Comparison of ENCODE assay signal across 27 mouse cellular contexts in the genomic region with DNA sequence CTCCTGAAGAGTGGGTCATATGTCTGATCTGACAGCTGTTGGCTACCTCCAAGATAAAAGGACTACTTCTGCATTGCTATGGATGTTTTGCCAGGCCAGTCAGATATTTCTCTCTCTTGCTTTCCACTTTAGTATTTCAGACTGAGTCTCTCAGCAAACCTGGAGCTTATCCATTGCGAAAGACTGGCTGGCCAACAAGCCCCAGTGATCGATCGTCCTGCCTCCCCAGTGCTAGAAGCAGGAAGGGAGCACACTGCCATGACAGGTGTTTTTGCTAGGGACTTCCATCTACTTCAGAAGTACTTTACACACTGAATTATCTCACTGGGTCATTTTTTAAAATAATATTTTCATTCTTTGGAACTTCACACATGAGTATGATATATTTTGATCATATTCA. TPM values are rescaled to one million over a fixed set of nuclear protein-coding genes. Genes with fewer than 3 reads are reported as not detected.
A peak's percentile ranks its signal among the peaks of the same experiment; 100 is the strongest.
DNase-seq lines count a peak whose midpoint lies in the region; ATAC-seq and TF ChIP-seq lines count a peak whose summit lies in the region.
"Had no signal": no experiment of that assay in that cellular context is flagged by ENCODE, and none has a peak within 500 bp of the region (broad histone marks: within the 10 kb centered on the region; RNA-seq: fewer than 3 reads in every experiment).

No protein-coding gene starts in this region.

- peaks cover 16% of the 10 kb centered on the region for H3K27me3 ChIP-seq in liver, embryonic 12.5 days (replicated peaks)
- H3K27me3 ChIP-seq in liver, postnatal 0 days (ENCODE audit: insufficient read depth, low read length): no peaks in the 10 kb centered on the region; the same call in 1 of the 2 replicates
- H3K27me3 ChIP-seq: CH12.LX; embryonic facial prominence, embryonic 12.5 days; Patski had no signal

- TF ChIP-seq CTCF in gastrocnemius, adult 2 months (IDR thresholded peaks at IDR 0.05): no peak
- no peak for TF ChIP-seq CTCF in liver, postnatal 0 days (IDR thresholded peaks at IDR 0.05; ENCODE audit: low read depth)

- H3K9ac ChIP-seq in liver, embryonic 12.5 days: no peak overlapping the region
- H3K9ac ChIP-seq in liver, postnatal 0 days (replicated peaks): no peak overlapping the region
- H3K9ac ChIP-seq: embryonic facial prominence, embryonic 12.5 days; forebrain, embryonic 13.5 days; forebrain, embryonic 15.5 days had no signal

- intact Hi-C loops in gastrocnemius, adult 2 months (cut with DNase I): no loop called here

- TF ChIP-seq EP300 in liver, postnatal 0 days (IDR thresholded peaks at IDR 0.05; ENCODE audit: low read depth): no peak

- 67% methylated on average over 3 of the region's 3 CpGs for WGBS in liver, embryonic 12.5 days (ENCODE audit: insufficient replicate concordance)
- WGBS in liver, postnatal 0 days (ENCODE audit: insufficient replicate concordance): 41% methylated on average over 3 of the region's 3 CpGs

- H3K4me2 ChIP-seq in liver, embryonic 12.5 days: no peak overlapping the region
- no peak overlapping the region for H3K4me2 ChIP-seq in liver, postnatal 0 days (ENCODE audit: low read depth, low read length)
- H3K4me2 ChIP-seq: embryonic facial prominence, embryonic 12.5 days; forebrain, embryonic 13.5 days; forebrain, embryonic 15.5 days had no signal

- H3K36me3 ChIP-seq in liver, embryonic 12.5 days: no peaks in the 10 kb centered on the region
- no peaks in the 10 kb centered on the region for H3K36me3 ChIP-seq in liver, postnatal 0 days (replicated peaks; ENCODE audit: insufficient read depth, low read length)
- H3K36me3 ChIP-seq: embryonic facial prominence, embryonic 10.5 days; embryonic facial prominence, embryonic 12.5 days; forebrain, embryonic 15.5 days; G1E had no signal

- ATAC-seq in liver, embryonic 12.5 days: no peak
- 0 out of 2 replicates have a peak, but pooled peaks have one; percentile 37 for ATAC-seq in liver, postnatal 0 days
- ATAC-seq: activated CD4-positive, CD25-positive, alpha-beta regulatory T cell, adult 4 months; CD4-positive, CD25-positive, alpha-beta regulatory T cell, adult 4 months; forebrain, embryonic 13.5 days; forebrain, embryonic 15.5 days; Patski had no signal

- no peak overlapping the region for H3K27ac ChIP-seq in gastrocnemius, adult 2 months
- H3K27ac ChIP-seq in liver, embryonic 12.5 days: no peak overlapping the region
- no peak overlapping the region for H3K27ac ChIP-seq in liver, postnatal 0 days (ENCODE audit: low read depth)
- H3K27ac ChIP-seq: embryonic facial prominence, embryonic 10.5 days; embryonic facial prominence, embryonic 12.5 days; forebrain, embryonic 13.5 days; forebrain, embryonic 15.5 days had no signal

- peak; percentile 2 for DNase-seq in gastrocnemius, adult 2 months
- DNase-seq in gastrocnemius, adult 18-20 months (ENCODE audit: low spot score): no peak
- peak; percentile 24 for DNase-seq in liver
- peak; percentile 59 for DNase-seq in liver, postnatal 0 days
- DNase-seq: adrenal gland, adult 8-10 months; adrenal gland, postnatal 14 days; adrenal gland, postnatal 36 days; B cell, adult 2 months; cerebellum, adult 11-12 months; cerebellum, adult 2 months; cerebellum, adult 9-10 months; cerebellum, postnatal 10 days; cerebellum, postnatal 25 days had no signal

- peaks cover 19% of the 10 kb centered on the region for H3K4me1 ChIP-seq in liver, embryonic 12.5 days
- H3K4me1 ChIP-seq in liver, postnatal 0 days (ENCODE audit: insufficient read depth): peaks cover 14% of the 10 kb centered on the region

- no peak overlapping the region for H3K4me3 ChIP-seq in gastrocnemius, adult 2 months
- no peak overlapping the region for H3K4me3 ChIP-seq in liver, embryonic 12.5 days
- H3K4me3 ChIP-seq in liver, postnatal 0 days (ENCODE audit: low read depth, low read length): no peak overlapping the region
- H3K4me3 ChIP-seq: embryonic facial prominence, embryonic 10.5 days; embryonic facial prominence, embryonic 12.5 days; forebrain, embryonic 13.5 days; forebrain, embryonic 15.5 days had no signal

- H3K9me3 ChIP-seq in liver, embryonic 12.5 days (replicated peaks): no peaks in the 10 kb centered on the region
- H3K9me3 ChIP-seq in liver, postnatal 0 days (ENCODE audit: low read length): no peaks in the 10 kb centered on the region
- H3K9me3 ChIP-seq: embryonic facial prominence, embryonic 10.5 days; embryonic facial prominence, embryonic 12.5 days; forebrain, embryonic 13.5 days; forebrain, embryonic 15.5 days; G1E had no signal

RNA-seq across cellular contexts. Expression of a gene that starts 3.9 kb away (rescaled TPM):
- not detected for total RNA-seq in gastrocnemius, adult 2 months (2021)
- total RNA-seq in gastrocnemius, adult 18-20 months (2021): not detected
- not detected in 2 replicates for polyA plus RNA-seq in liver, embryonic 12.5 days (2016; fragmentation: Nextera tagmentation; extraction: Ambion mirVana)
- not detected in 2 replicates for polyA plus RNA-seq in liver, postnatal 0 days (2015; fragmentation: Nextera tagmentation; extraction: Ambion mirVana)
- total RNA-seq: adrenal gland, adult 18-20 months; adrenal gland, adult 8-10 months; adrenal gland, postnatal 14 days; adrenal gland, postnatal 36 days; CH12.LX; G1E had no signal
- polyA plus RNA-seq: activated CD4-positive, CD25-positive, alpha-beta regulatory T cell, adult 4 months; CD4-positive, CD25-positive, alpha-beta regulatory T cell, adult 4 months; cerebellum, adult 2 months; cortical plate, adult 2 months; embryonic facial prominence, embryonic 10.5 days; embryonic facial prominence, embryonic 12.5 days; embryonic facial prominence, embryonic 14.5 days; forebrain, embryonic 11.5 days; forebrain, embryonic 13.5 days; forebrain, embryonic 15.5 days; G1E; Patski had no signal

RNA-seq across cellular contexts. Expression of a gene that starts 20.4 kb away (rescaled TPM):
- total RNA-seq in gastrocnemius, adult 2 months (2021): 100 to 1,000 TPM; 137 to 243 TPM
- total RNA-seq in gastrocnemius, adult 18-20 months (2021): 100 to 1,000 TPM; 192 to 194 TPM
- polyA plus RNA-seq in liver, embryonic 12.5 days (2016; fragmentation: Nextera tagmentation; extraction: Ambion mirVana): 2.8 and 3.1 TPM in 2 replicates
- 1.1 TPM in 2 replicates for polyA plus RNA-seq in liver, postnatal 0 days (2015; fragmentation: Nextera tagmentation; extraction: Ambion mirVana)

RNA-seq across cellular contexts. Expression of a gene that starts 49.8 kb away (rescaled TPM):
- total RNA-seq in gastrocnemius, adult 2 months (2021): 1 to 10 TPM; 6.5 to 7.3 TPM
- 1 to 10 TPM; 5.7 to 6.5 TPM for total RNA-seq in gastrocnemius, adult 18-20 months (2021)
- 5.6 and 5.7 TPM in 2 replicates for polyA plus RNA-seq in liver, embryonic 12.5 days (2016; fragmentation: Nextera tagmentation; extraction: Ambion mirVana)
- 67.6 and 82.4 TPM in 2 replicates for polyA plus RNA-seq in liver, postnatal 0 days (2015; fragmentation: Nextera tagmentation; extraction: Ambion mirVana)
